Mouse (Mus musculus) cerebellum, adult 2 months (tissue): ENCODE results near the gene Rapgef1.

Experiments used
- CTCF ChIP-seq: fragments of 200-500 bp; IDR thresholded peaks from 2 replicates; pipeline ENCODE4 v1.5.1; 2011; ENCODE audit warnings: low read depth, mild to moderate bottlenecking, control low read depth, low read length, moderate library complexity, borderline replicate concordance; ENCODE audit not compliant: insufficient read depth
- POLR2A ChIP-seq: fragments of 200-500 bp; IDR thresholded peaks from 2 replicates; pipeline ENCODE4 v1.6.1; 2011; ENCODE audit warnings: low read length, control low read depth, borderline replicate concordance; ENCODE audit not compliant: insufficient read depth

DNA sequence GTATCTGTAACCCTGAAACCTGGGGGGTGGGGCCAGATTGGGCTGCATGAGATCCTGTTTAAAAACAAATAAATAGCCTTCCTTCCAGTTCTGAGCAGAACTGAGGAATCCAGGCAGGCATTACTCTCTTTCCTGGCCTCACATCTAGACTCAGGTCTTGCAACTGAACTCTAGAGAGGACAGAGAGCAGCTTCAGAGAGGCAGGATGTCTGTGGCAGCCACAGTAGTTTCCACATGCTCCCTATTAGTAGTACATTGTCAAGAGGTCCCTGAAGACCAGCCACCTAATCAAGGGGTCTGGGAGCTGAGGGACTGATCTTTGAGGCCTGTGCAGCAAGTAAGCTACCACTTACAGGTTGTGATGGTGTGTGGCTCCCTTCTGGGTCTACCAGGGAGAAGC, 18.0 kb downstream of the Rapgef1 start:
- TF ChIP-seq CTCF = no peak
- no peak for TF ChIP-seq POLR2A
